Mouse (Mus musculus) yolk sac, embryonic 10.5 days (tissue): ENCODE data around the gene Gm17482.

ENCODE experiments used
- DNase-seq: peaks from one replicate; pipeline ENCODE4 v3.0.0-alpha.2; 2017; ENCODE audit warnings: low spot score

Gm17482 gene

DNA sequence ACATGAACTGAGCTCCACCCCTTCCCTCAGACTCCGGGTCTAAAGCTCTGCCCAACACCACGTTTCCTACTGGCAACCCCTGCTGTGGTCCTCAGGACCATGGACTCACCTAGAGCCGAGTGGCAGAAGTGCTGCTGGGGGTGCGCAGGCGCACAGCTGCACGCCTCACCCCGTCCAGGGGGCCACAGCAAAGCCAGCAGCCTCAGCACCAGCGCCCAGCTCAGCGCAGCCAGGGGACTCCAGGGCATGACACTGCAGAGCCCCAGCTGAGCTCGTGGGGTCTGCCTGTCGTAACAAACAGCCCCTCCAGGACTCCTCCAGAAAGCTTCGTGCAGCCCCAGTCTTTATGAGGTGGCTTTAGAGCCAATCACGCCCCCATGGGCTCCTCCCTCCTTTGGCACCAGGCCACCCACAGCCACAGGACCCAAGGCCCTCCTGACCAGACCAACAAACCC lies 24.4 kb downstream of the Gm17482 start:
- no peak for DNase-seq

DNA sequence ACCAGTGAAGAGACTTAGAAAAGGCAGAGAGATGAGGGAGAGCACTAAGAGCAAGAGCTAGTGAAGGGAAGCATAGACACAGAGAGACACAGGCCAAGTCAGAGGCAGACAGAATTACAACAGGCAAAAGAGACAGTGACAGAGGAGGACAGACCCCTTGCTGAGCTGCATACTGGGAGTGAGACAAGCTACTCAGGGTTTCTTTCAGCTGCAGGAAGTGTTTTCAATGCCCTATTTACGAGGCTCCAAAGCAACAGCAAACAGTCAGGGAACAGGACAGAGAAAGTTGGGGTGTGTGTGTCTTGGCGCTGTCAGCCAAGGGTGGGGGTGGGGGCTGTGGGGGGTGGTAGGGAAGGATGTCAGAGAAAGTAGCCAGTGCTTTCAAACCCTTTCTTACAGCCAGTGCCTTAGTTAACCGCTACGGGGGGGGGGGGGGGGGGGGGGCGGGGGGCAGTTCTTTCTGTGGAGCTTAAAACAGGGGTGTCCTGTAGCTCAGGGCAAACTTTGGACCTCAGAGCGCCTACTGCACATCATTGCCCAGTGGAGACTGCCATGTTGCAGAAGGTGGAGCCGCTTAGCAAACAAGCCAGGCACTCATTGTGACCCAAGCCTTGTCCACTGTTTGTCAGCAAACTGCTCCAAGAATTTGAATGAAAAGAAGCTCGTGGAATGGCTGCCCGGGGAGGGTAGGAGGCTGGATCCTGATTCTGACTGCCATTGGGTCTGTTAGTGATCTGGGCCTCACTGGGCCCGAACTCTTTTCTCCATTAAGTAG lies 25.1 kb downstream of the Gm17482 start, which contains the start of gene Timp4:
TSS of gene Timp4 (minus strand) at position 107 of the 775 bp plus-strand sequence.
- no peak for DNase-seq

DNA sequence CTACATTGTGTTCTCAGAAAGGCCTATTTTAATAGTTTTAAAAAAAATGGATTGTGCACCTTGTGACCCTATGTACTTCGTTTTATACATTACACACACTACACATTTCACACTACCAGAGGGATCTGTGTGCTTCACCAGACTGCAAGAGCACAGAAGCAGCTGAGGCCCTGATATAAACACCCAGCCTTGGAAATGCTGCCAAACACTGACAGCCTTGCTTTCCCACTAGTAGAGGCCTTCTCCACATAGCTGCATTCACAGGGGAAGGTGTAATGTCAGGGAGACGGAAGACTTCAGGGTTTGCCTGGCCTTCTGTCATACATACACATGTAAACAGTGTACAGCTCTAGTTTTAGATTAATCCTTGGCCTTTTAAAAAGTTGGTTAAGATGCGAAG lies 28.0 kb downstream of the Gm17482 start:
- DNase-seq: no peak

DNA sequence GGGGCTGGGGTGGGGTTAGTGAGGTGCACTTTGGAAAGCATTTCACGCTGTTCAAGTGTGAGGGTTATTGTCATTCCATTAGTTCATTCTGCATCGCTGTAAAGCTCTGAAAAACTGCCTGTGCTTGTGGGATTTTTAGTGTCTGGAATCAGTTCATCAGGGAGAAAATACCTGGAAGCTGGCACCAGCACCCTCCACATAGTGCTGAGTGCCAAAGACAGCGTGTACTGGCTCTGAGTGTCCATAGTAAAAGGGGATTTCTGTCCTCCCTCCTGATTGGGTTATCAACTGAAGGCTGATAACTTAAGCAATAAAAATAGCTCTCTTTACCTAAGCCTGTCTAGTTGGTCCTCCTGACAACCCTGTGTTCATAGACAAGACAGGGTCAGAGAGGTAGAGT lies 33.4 kb downstream of the Gm17482 start:
- no peak for DNase-seq

DNA sequence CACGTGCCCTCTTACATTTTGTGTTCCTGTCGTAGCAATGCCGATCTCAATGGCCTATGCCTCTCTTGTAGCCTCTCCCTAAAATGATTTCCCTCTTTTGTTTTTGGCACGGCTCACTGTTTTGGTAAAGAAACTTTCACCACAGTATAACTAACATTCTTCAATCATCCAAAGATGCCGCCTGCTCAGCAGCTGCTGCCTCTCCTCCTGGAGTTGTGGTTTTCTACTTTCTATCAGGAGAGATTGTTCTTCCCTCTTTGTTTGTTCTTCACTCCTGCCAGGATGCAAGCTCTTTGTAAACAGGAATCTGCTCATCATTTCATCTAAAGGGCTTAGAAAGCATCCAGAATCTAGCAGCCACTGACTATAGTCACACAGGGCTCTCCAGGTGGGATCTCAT lies 39.6 kb downstream of the Gm17482 start:
- DNase-seq: no peak

DNA sequence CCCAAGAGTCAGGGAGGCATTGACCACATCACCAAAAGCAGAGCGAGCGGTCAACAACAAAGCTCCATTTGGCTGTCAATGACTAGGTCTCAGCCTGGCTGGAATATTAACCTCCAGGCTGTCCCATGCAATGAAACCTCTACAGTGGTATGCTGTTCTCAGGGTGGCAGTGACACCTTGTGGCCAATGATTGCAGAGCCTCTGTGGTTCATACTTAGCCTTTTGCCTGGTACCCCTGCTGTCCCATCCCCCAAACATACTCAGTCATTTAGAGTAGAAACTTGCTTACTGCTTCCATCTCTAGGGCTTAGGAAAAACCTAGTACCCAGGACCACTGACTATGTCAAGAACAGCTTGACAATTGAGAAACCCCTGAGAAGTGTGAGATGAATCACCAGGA lies 40.8 kb downstream of the Gm17482 start:
- peak; percentile 43 for DNase-seq

DNA sequence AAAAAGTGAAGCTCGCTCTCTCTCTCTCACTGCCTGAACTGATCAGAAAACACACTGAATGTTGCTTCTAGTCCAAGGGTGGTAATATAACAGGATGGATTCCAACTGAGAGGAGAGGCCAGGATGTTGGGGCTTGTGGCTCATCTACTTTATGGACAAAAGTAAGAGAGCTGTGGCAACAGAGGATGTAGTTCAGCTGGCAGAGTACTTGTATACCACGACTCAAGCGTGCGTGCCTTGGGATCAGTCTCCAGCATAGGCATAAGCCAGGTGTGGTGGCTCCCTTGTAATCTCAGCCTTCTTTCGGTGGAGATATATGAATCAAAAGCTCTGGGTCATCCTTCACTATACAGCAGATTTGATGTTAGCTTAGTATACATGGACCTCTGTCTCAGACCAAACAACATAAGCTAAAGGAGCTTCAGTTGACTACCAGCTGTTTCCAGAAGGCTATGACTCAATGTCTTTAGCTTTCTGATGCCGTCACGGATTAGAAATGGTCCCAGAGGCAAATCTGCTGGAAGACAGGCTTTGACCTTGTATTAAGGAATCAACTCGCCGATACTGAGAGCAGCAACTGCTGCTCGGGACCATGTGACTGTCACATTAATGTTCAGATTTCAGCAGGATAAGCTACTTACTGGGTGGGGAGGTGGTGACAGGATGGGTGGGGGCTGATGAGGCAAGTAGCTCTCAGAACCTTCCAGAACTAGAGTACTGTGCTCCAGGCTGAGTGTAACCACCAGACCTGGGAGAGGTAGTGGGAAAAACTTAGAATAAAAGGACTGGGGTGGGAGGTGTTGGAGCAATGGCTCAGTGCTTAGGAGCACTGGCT lies 41.6 kb downstream of the Gm17482 start:
- DNase-seq: no peak

DNA sequence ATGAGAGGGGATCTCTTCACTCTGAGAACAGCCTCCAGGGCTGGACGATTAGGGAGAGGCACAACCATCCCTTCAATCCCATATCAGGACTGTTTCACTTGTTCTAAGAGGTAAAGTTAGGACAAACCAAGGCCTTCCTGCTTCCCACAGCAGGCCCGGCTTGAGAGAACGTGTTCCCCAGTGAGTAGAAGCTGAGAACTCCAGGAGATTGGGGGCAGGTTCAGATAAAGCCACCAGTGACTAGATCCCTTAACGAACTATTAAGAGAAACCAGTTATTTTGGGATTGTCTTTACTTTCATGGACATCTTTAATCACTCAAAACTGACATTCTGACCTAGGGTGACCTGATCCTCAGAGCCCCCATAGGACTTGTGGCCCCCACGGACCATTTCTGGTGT lies 42.4 kb downstream of the Gm17482 start:
- DNase-seq: no peak

DNA sequence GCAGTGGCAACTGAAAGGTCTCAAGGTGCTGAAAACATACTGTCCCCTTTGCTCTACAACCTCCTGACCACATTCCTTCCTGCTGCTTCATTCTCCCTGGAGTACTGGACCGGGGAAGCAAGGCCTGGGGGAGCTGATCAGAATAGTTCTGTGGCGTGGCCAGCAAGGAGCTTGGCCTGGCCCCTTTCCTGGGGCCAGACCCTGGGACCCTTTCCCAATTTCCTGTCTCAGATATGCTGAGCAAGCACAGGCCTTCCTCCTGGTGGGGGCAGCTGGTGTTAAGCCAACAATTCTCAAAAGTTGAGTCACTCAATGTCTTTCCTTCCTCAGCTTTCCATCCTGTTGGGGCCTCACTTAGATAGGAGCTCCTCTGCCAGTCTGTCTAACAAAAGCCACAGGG lies 42.9 kb downstream of the Gm17482 start:
- DNase-seq: no peak

DNA sequence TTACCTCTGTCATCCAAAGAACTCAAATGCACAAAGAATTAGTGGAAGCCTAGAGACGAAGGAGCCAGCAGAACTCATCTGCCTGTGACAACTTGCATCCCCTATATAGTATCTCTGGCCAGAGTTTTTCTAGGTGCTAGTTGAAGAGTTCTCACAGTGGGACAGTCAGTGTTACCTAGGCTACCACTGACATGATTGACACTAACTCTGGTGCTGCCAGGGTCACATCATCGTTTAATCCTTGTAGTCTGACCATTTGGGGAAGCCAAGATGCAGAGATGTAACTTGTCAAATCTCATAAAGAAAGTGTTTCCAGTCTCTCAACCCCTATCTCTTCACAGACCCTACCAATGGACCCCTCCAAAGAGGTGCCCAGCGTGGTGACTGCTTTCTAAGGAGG lies 44.2 kb downstream of the Gm17482 start:
- DNase-seq: no peak

DNA sequence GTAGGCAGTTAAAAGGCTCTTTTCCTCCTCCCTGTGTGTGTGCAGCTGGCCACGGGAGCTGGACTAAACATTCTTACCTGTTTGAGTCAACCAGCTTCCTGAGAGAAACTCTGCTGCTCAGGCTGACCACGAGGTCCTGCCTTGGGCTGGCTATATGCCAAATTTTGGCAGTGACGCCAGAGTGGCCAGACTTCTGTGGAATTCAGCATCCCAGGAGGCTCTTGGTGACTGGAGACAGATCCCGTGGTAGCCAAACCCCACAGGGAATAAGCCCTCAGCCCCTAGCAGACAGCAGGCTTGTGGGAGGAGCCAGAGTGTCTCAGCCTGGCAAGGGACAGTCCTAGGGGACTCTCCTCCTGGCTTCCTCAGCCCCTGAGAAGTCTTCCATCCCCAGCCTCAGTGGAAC lies 44.7 kb downstream of the Gm17482 start:
- DNase-seq: no peak

DNA sequence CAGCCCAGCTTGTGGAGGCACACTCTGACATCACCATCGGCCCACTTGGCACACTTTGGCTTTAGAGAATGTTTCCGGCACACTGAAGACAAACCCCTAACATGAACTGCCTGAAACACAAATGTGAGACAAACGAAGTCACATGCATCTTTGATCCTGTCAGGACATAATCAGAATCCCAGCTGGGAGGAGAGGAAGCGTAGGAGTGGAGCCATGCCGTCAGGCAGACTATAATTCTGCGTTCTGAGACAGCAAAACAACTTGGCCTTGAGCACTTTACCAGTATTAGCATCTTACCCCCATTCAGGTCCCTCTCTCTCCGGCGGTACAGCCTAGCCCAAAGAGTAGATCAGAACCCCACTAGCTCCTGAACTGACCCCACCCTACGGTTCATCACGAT lies 46.2 kb downstream of the Gm17482 start:
- DNase-seq: no peak

DNA sequence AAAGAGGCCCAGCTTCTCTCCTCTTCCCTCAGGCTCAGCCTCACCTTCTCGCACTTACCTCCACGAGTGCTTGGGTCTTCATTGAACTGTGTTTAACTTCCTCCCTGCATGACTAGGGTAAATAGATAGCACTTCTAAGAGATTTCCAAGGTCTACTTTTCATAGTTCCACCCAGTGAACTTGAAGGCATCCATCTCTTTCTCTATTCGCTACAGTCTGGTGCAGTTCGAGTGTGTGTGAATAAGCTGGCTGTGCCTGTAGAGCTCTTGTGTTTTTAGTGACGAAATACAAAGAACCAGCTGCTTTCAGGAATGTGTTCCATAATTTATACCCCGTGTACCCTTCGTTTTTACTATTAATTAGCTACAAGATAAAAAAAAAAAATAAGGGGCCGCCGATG lies 47.6 kb downstream of the Gm17482 start:
- DNase-seq: no peak

DNA sequence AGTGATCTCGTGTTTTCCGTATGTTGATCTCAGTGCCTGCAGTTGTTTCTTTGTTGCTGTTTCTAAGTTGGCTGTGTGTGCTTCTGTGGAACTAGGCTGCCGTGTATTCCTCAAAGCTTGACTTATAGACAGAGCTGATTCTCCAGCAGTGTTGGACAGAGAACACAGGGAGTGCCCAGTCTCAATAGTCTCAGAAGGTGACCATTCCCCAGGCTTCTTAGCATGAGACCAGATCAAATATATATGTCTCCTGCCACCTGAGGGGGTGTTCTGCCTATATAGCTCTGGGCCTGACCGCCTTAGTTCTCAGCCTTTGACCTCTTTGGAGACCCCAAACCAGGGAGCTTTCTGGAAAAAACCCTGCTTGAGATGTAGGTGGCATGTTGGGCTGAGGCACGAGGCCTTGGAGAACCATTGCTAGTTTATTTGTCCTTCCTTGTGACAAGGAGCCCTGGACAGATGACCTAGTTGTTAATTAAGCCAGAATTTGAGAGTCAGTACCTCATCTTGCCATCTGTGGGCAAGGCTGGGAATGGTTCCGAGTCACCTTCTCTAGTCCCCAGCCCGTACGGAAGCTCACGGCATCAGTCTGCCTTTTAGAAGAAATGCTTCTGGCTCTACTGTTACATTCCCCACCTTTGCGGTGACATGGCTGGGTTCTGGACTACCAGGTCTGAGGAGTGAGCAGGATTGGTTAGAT lies 48.1 kb downstream of the Gm17482 start:
- no peak for DNase-seq

DNA sequence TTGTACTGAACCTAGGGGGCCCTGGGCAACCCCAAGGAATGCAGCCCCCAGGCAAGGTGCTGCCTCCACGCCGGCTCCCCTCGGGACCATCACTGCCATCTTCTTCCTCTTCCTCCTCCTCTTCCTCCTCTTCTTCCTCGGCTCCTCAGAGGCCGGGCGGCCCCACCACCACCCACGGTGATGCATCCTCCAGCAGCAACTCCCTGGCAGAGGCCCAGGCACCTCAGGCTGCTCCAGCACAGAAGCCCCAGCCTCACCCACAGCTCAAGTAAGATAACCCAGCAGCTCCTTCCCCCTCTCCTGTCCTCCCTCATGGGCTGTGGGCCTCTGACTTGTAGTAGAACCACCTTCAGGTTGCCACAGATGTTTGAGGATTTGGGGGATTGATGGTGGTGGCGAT lies 50.9 kb downstream of the Gm17482 start:
- DNase-seq: no peak

DNA sequence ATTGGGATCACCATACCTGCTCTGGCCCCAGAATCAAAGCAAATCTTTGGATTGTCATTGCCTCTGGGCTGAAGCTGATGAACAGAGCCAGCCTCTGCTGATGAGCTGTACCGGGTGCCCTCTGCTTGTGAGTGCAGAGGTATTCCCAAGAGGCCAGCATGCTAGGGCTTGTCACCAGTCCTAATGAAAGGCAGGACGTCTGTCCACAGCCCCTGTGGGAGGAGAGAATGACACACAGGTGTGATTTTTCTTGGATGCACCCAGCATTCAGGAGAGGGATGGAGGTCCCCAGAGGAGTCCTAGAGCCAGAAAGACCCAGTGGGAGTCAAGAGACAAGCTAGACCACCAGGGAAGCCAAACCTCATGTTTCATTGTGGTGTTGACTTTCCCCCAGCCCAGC lies 52.5 kb downstream of the Gm17482 start:
- no peak for DNase-seq

DNA sequence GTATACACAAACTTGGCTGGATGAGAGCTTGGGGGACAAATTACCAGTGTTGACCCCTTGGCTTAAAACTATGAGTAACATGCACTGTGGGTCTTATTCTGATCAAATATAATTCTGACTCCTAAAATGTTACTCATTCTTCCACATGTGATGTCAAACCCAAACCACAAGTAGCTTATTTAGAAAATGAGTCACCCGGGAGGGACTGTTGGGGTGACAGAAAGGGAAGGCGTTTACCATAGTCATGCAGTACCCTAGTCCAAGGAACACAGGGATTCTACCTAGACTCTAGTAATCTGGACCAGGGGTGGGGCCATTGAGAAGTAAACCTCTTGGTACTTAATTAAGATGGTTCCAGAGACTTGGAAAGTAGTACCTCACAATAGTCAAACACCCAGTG lies 57.0 kb downstream of the Gm17482 start:
- no peak for DNase-seq

DNA sequence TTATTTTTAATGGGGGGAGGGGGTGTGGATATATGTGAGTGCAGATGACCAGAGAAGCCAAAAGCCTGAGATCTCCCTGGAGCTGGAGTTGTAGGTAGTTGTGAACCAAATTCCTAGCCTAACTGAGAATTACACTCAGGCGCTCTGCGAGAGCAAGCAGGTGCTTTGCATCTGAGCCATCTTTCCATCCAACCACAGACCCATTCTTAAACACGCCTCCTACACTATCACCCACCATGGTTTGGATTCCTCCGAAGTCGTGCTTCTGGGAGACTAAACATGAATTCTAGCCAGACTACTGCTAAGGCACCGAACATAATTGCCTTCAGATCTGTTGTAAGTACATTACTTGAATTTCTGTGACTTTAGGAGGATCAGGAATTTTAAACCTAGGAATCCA lies 59.3 kb downstream of the Gm17482 start:
- no peak for DNase-seq

DNA sequence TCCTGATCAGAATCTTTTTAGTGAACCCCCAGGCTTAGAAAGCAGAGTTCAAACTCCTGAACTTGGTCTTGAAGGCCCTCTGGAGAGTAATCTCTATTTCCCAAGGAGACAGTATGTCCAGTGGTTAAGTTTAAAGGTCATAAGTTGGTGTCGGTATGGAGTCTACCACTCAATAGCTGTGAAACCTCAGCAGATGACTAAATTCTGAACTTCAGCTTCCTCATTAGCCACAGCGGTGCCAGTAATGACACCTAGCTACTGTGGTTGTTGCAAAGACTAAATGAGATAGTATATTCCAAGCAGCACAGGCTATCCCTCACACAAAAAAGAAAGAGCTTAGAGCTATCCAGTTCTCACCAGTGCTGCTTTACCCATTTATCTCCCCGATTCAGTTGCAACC lies 61.1 kb downstream of the Gm17482 start:
- no peak for DNase-seq

DNA sequence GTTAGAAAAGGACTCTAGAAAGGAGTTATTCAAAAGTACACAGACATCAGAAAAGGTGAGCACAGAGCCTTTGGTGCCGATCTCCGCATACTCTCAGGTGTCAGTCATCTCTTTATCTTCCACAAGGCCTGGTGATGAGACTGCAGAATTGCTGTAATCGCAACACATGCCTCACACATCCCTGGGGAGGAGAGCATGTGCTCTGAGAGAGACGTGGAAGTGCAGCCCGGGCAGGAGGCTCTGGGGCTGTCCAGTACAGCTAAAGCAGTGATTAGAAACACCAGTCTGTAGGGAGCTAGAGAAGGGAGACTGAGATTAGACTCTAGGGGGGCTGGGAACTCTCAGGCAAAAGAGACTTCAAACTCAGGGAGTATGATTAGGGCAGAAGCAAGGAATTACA lies 63.4 kb downstream of the Gm17482 start:
- DNase-seq: no peak

DNA sequence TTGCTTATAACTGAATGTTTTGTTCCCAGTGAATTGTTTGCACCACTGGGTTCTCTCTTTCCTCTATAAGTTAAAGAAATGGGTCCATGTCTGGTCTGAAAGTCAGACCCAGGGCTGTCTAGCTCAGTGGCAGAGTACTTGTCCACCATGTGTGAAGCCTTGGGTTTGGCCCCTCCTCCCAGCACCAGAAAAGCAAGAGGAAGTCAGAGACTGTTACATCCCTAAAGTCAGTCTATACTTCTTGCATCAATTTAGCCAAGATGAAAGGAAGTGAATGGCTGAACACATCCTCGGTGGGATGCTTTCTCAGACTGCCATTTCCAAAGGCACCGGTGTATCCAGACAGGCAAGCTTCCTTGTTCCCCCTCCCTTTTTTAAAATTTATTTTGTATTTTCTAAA lies 63.9 kb downstream of the Gm17482 start:
- DNase-seq: no peak

DNA sequence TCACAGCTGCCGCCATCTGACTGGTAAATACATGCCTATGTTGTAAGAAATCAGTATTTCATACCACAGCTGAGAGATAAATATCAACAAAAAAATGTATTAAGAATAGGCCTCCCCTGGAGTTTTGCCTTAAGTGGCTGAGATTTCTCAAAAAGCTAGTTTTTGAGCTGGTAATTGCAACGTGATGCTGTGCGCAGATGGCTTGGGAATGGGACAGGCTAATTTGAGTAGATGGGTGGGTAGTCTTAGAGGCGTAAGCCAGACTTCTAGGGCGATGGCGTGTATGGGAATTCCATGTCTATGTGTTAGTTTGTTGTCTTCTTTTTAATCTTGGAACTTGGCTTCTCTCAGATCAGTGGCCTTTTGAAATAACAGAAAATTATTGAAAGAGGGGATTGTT lies 64.7 kb downstream of the Gm17482 start:
- no peak for DNase-seq

DNA sequence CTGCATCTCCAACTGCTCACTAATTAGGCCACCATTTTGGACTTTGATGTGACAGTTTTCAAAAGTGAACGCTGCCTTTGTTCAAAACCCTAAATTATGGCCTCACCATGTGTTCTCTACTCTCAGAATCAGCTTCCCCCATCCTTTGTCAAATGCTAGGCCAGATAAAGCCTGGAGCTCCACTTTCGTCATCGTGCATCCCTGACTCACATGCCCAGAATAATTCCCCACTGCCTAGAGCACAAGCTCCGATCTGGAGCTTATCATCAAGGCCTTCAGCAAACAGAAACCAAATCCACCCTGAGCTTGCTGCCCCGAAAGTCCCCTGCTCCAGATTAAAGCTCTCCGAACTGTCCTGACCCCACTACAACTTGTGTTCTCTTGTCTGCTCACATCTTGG lies 65.5 kb downstream of the Gm17482 start:
- DNase-seq: no peak
